Mouse (Mus musculus) G1E (cell line): ENCODE measurements around the gene Kdsr.

ENCODE experiments used
- CTCF ChIP-seq: IDR thresholded peaks from 2 replicates; pipeline ENCODE4 v1.5.1; 2012; ENCODE audit warnings: low read depth, low read length, inconsistent platforms, mixed read lengths
- GATA1 ChIP-seq: IDR thresholded peaks from 2 replicates; pipeline ENCODE4 v1.6.1; 2012; ENCODE audit warnings: borderline replicate concordance, low read length, inconsistent platforms, mixed read lengths
- GATA2 ChIP-seq: IDR thresholded peaks from 2 replicates; pipeline ENCODE4 v1.6.1; 2012; ENCODE audit warnings: low read depth, low read length, inconsistent platforms, borderline replicate concordance
- TAL1 ChIP-seq: conservative IDR thresholded peaks from 2 replicates; pipeline ENCODE4 v1.6.1; 2012; ENCODE audit warnings: low read depth, low read length, inconsistent platforms, mixed read lengths

DNA sequence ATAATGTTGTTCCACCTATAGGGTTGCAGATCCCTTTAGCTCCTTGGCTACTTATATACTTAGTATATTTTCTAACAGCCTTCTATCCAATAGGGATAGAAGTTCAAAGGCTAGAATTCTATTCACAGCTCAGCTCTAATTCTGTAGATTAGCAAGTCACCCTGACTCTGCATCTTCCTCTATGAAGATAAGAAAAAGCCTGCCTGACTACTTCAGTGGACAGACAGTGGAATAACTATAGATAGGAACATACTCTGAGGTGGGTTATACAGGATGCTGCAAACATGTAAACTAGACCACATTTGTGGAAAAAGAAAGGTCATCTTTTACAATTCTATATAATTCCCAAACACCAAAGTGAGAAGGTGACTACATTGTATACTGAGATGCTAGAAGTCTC is 66.9 kb downstream of the Kdsr start:
- TF ChIP-seq GATA1 (no peak), TAL1 (no peak), CTCF (no peak), GATA2 (no peak)
